Mouse (Mus musculus): ENCODE data around the gene Naa16. TPM values are rescaled to one million over a fixed set of nuclear protein-coding genes. Genes with fewer than 3 reads are reported as not detected.
A peak's percentile ranks its signal among the peaks of the same experiment; 100 is the strongest.

Gene Naa16
- polyA plus RNA-seq, 2 experiments: 9.1 to 24.2 TPM

- Histone ChIP-seq H3K27me3 (ENCODE audit: control insufficient read depth, insufficient read depth, low read length) (no peaks in the 10 kb centered on the region), H3K4me1 (replicated peaks; ENCODE audit: control insufficient read depth in 2 of 2, insufficient read depth in 2 of 2, low read length in 1 of 2) (no peaks in the 10 kb centered on the region), H3K9ac (replicated peaks) (no peak overlapping the region), H3K4me3 (ENCODE audit: insufficient read depth in 1 of 2, low read depth in 2 of 2, low read length in 2 of 2) (no peak overlapping the region), H3K27ac (no peak overlapping the region), H3K36me3 (replicated peaks; ENCODE audit: control insufficient read depth, insufficient read depth, low read depth) (no peaks in the 10 kb centered on the region), H3K9me3 (ENCODE audit: control insufficient read depth, low read length) (no peaks in the 10 kb centered on the region), H3K4me2 (ENCODE audit: low read depth) (no peak overlapping the region)
- ATAC-seq (ENCODE audit: insufficient read depth) (no peak), DNase-seq (ENCODE audit: low read depth in 3 of 3, low spot score in 3 of 3) (no peak)
- TF ChIP-seq EP300 (IDR thresholded peaks at IDR 0.05; ENCODE audit: low read depth) (no peak), CTCF (IDR thresholded peaks at IDR 0.05; ENCODE audit: low read depth) (no peak)
- 78% methylated on average over 20 of the region's 20 CpGs for WGBS (ENCODE audit: insufficient replicate concordance)
Observed at GRCm38 (mm10) chr14:79420083-79420685, 29.6 kb upstream of the Naa16 start.

GRCm38 (mm10) chr14:79413121-79413520, 22.5 kb upstream of the Naa16 start:
- Histone ChIP-seq H3K27ac (no peak overlapping the region), H3K36me3 (replicated peaks; ENCODE audit: control insufficient read depth, insufficient read depth, low read depth) (no peaks in the 10 kb centered on the region), H3K27me3 (ENCODE audit: control insufficient read depth, insufficient read depth, low read length) (no peaks in the 10 kb centered on the region), H3K4me3 (ENCODE audit: insufficient read depth in 1 of 2, low read depth in 2 of 2, low read length in 2 of 2) (no peak overlapping the region), H3K9me3 (ENCODE audit: control insufficient read depth, low read length) (no peaks in the 10 kb centered on the region), H3K4me1 (replicated peaks; ENCODE audit: control insufficient read depth in 2 of 2, insufficient read depth in 2 of 2, low read length in 1 of 2) (0 out of 4 replicates have a peak, but pooled peaks cover 0 to 2% of the 10 kb centered on the region in 2 experiments), H3K4me2 (ENCODE audit: low read depth) (no peak overlapping the region), H3K9ac (replicated peaks) (no peak overlapping the region)
- WGBS (ENCODE audit: insufficient replicate concordance): 78% methylated on average over 6 of the region's 6 CpGs
- TF ChIP-seq EP300 (IDR thresholded peaks at IDR 0.05; ENCODE audit: low read depth): no peak
- TF ChIP-seq CTCF (IDR thresholded peaks at IDR 0.05; ENCODE audit: low read depth): no peak
- ATAC-seq (ENCODE audit: insufficient read depth): no peak
- DNase-seq (ENCODE audit: low read depth in 3 of 3, low spot score in 3 of 3): no peak

- H3K4me2 ChIP-seq (ENCODE audit: low read depth): no peak overlapping the region
- H3K27me3 ChIP-seq (ENCODE audit: control insufficient read depth, insufficient read depth, low read length): no peaks in the 10 kb centered on the region
- H3K36me3 ChIP-seq (replicated peaks; ENCODE audit: control insufficient read depth, insufficient read depth, low read depth): no peaks in the 10 kb centered on the region
- 0 out of 4 replicates have a peak, but pooled peaks cover 0 to 2% of the 10 kb centered on the region in 2 experiments for H3K4me1 ChIP-seq (replicated peaks; ENCODE audit: control insufficient read depth in 2 of 2, insufficient read depth in 2 of 2, low read length in 1 of 2)
- no peak overlapping the region for H3K27ac ChIP-seq
- ATAC-seq (ENCODE audit: insufficient read depth) (no peak), DNase-seq (ENCODE audit: low read depth in 3 of 3, low spot score in 3 of 3) (no peak)
- no peaks in the 10 kb centered on the region for H3K9me3 ChIP-seq (ENCODE audit: control insufficient read depth, low read length)
- H3K9ac ChIP-seq (replicated peaks): no peak overlapping the region
- TF ChIP-seq EP300 (IDR thresholded peaks at IDR 0.05; ENCODE audit: low read depth) (no peak), CTCF (IDR thresholded peaks at IDR 0.05; ENCODE audit: low read depth) (no peak)
- H3K4me3 ChIP-seq (ENCODE audit: insufficient read depth in 1 of 2, low read depth in 2 of 2, low read length in 2 of 2): no peak overlapping the region
- 65% methylated on average over 2 of the region's 2 CpGs for WGBS (ENCODE audit: insufficient replicate concordance)
Observed at GRCm38 (mm10) chr14:79410662-79411061, 20.1 kb upstream of the Naa16 start.

GRCm38 (mm10) chr14:79409278-79409830, 18.8 kb upstream of the Naa16 start:
- no peak overlapping the region for H3K4me3 ChIP-seq (ENCODE audit: insufficient read depth in 1 of 2, low read depth in 2 of 2, low read length in 2 of 2)
- H3K36me3 ChIP-seq (replicated peaks; ENCODE audit: control insufficient read depth, insufficient read depth, low read depth): no peaks in the 10 kb centered on the region
- no peaks in the 10 kb centered on the region for H3K9me3 ChIP-seq (ENCODE audit: control insufficient read depth, low read length)
- DNase-seq (ENCODE audit: low read depth in 3 of 3, low spot score in 3 of 3) (no peak), ATAC-seq (ENCODE audit: insufficient read depth) (no peak)
- no peak overlapping the region for H3K4me2 ChIP-seq (ENCODE audit: low read depth)
- H3K4me1 ChIP-seq (replicated peaks; ENCODE audit: control insufficient read depth in 2 of 2, insufficient read depth in 2 of 2, low read length in 1 of 2): 0 out of 4 replicates have a peak, but pooled peaks cover 0 to 2% of the 10 kb centered on the region in 2 experiments
- H3K27ac ChIP-seq: no peak overlapping the region
- WGBS (ENCODE audit: insufficient replicate concordance): 73% methylated on average over 6 of the region's 6 CpGs
- no peak overlapping the region for H3K9ac ChIP-seq (replicated peaks)
- no peaks in the 10 kb centered on the region for H3K27me3 ChIP-seq (ENCODE audit: control insufficient read depth, insufficient read depth, low read length)
- TF ChIP-seq EP300 (IDR thresholded peaks at IDR 0.05; ENCODE audit: low read depth): no peak
- no peak for TF ChIP-seq CTCF (IDR thresholded peaks at IDR 0.05; ENCODE audit: low read depth)

GRCm38 (mm10) chr14:79407641-79408040, 17.1 kb upstream of the Naa16 start:
- 27% methylated on average over 2 of the region's 2 CpGs for WGBS (ENCODE audit: insufficient replicate concordance)
- H3K9me3 ChIP-seq (ENCODE audit: control insufficient read depth, low read length): no peaks in the 10 kb centered on the region
- no peaks in the 10 kb centered on the region for H3K27me3 ChIP-seq (ENCODE audit: control insufficient read depth, insufficient read depth, low read length)
- H3K4me3 ChIP-seq (ENCODE audit: insufficient read depth in 1 of 2, low read depth in 2 of 2, low read length in 2 of 2): no peak overlapping the region
- no peak overlapping the region for H3K9ac ChIP-seq (replicated peaks)
- TF ChIP-seq CTCF (IDR thresholded peaks at IDR 0.05; ENCODE audit: low read depth): no peak
- 0 out of 2 replicates have a peak, but pooled peaks have one; percentile 19 for TF ChIP-seq EP300 (IDR thresholded peaks at IDR 0.05; ENCODE audit: low read depth)
- H3K36me3 ChIP-seq (replicated peaks; ENCODE audit: control insufficient read depth, insufficient read depth, low read depth): no peaks in the 10 kb centered on the region
- no peak overlapping the region for H3K27ac ChIP-seq
- DNase-seq (ENCODE audit: low read depth in 3 of 3, low spot score in 3 of 3): no peak
- ATAC-seq (ENCODE audit: insufficient read depth): no peak
- no peak overlapping the region for H3K4me2 ChIP-seq (ENCODE audit: low read depth)
- 0 out of 4 replicates have a peak, but pooled peaks cover 0 to 2% of the 10 kb centered on the region in 2 experiments for H3K4me1 ChIP-seq (replicated peaks; ENCODE audit: control insufficient read depth in 2 of 2, insufficient read depth in 2 of 2, low read length in 1 of 2)

All from liver, embryonic 14.5 days (tissue).